Mouse (Mus musculus) right cerebral cortex, postnatal 36 days (tissue): ENCODE measurements around the gene Uba52.

Experiments
- DNase-seq, 2 experiments: peaks; one replicate each; pipeline ENCODE4 v3.0.0; 2022; ENCODE audit warnings: low spot score in 2 of 2, mixed read lengths in 1 of 2

Uba52 gene

GRCm38 (mm10) chr8:70482943-70483342 lies 27.7 kb downstream of the Uba52 start:
- no peak for DNase-seq

- DNase-seq, result peak; percentile 65 to 82
Measured at GRCm38 (mm10) chr8:70481908-70482307, 28.7 kb downstream of the Uba52 start.

- DNase-seq, result no peak
Measured at GRCm38 (mm10) chr8:70477269-70477982, 33.2 kb downstream of the Uba52 start.

- DNase-seq, result peak; percentile 85 to 86
Measured at GRCm38 (mm10) chr8:70476333-70477268, 34.0 kb downstream of the Uba52 start, which contains the start of gene Klhl26. Klhl26 (minus strand) TSS chr8:70476968.

- DNase-seq, result no peak
Measured at GRCm38 (mm10) chr8:70471856-70472255, 38.7 kb downstream of the Uba52 start.

GRCm38 (mm10) chr8:70469938-70470337 lies 40.7 kb downstream of the Uba52 start:
- DNase-seq, result no peak

- no peak for DNase-seq
Measured at GRCm38 (mm10) chr8:70469295-70469916, 41.2 kb downstream of the Uba52 start.

GRCm38 (mm10) chr8:70468733-70469132 lies 41.9 kb downstream of the Uba52 start:
- DNase-seq, result no peak

GRCm38 (mm10) chr8:70467907-70468306 lies 42.7 kb downstream of the Uba52 start:
- DNase-seq, result no peak

- DNase-seq, result no peak
Measured at GRCm38 (mm10) chr8:70467229-70467725, 43.3 kb downstream of the Uba52 start.

- DNase-seq, result no peak
Measured at GRCm38 (mm10) chr8:70466771-70467170, 43.8 kb downstream of the Uba52 start.

GRCm38 (mm10) chr8:70466305-70466704 lies 44.3 kb downstream of the Uba52 start:
- no peak for DNase-seq

GRCm38 (mm10) chr8:70465701-70466100 lies 44.9 kb downstream of the Uba52 start:
- no peak for DNase-seq

GRCm38 (mm10) chr8:70464162-70464561 lies 46.4 kb downstream of the Uba52 start:
- no peak for DNase-seq

- peak; percentile 76 to 85 for DNase-seq
Measured at GRCm38 (mm10) chr8:70463306-70463705, 47.3 kb downstream of the Uba52 start.

GRCm38 (mm10) chr8:70462516-70462813 lies 48.1 kb downstream of the Uba52 start:
- DNase-seq, result no peak

GRCm38 (mm10) chr8:70461765-70462515 lies 48.7 kb downstream of the Uba52 start:
- no peak for DNase-seq

- DNase-seq, result no peak
Measured at GRCm38 (mm10) chr8:70460606-70461005, 50.0 kb downstream of the Uba52 start.

GRCm38 (mm10) chr8:70460199-70460598 lies 50.4 kb downstream of the Uba52 start:
- DNase-seq, result no peak

- DNase-seq, result no peak
Measured at GRCm38 (mm10) chr8:70459636-70460035, 51.0 kb downstream of the Uba52 start.

GRCm38 (mm10) chr8:70458462-70458861 lies 52.1 kb downstream of the Uba52 start:
- DNase-seq, result no peak
